Mouse (Mus musculus): Measurements from ENCODE around the gene Mmp11. TPM values are rescaled to one million over a fixed set of nuclear protein-coding genes. Genes with fewer than 3 reads are reported as not detected.

The Mmp11 gene
- polyA plus RNA-seq, 1 experiment from 2014 or later: 46.1 TPM

DNA sequence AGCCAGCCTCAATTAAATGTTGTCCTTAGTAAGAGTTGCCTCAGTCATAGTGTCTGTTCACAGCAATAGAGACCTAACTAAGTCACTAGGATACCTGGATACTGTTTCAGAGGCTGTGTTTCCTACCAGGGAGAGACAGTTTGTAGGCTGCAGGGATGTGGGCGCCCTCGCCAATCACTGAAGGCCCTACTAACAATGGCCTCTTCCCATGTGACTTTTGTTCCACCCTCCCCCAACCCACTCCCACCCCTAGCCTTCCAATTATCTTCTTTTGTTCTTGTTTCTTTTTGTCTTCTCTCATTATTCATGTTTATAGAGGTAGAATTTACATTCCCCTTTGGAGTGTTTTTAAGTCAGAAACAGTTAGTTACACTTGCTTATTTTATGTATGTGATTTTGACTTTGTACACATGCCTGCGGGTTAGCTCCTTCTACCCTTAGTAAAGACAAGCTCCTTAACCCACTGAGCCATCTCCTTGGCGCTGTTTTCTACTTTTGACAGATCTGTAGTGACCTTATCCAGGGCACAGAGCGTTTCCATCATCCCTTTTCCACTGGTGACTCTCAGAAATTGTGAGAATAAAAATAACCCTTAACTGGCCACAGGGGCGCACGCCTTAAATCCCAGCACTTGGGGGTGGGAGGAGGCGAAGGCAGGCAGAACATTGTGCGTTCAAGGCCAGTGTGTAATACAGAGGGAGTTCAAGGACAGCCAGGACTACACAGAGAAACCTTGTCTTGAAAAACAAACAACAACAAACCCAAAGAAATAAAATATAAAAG is 4.9 kb upstream of the Mmp11 start:
- H3K4me3 ChIP-seq (ENCODE audit: low read depth, low read length): no peak overlapping the region
- ATAC-seq (ENCODE audit: insufficient read depth, low FRiP score, low TSS enrichment): no peak

GRCm38 (mm10) chr10:75940520-75940919 is 4.2 kb upstream of the Mmp11 start, which contains the start of gene Gm867:
TSS of gene Gm867 (minus strand) at chr10:75940672.
- Histone ChIP-seq H3K27me3 (ENCODE audit: control insufficient read depth, insufficient read depth, low read length) (peaks cover 16% of the 10 kb centered on the region), H3K4me3 (ENCODE audit: low read depth, low read length) (no peak within 1 kb of the TSS), H3K36me3 (ENCODE audit: control insufficient read depth, insufficient read depth, low read length) (no peaks in the 10 kb centered on the region), H3K9me3 (ENCODE audit: control insufficient read depth, low read length) (no peaks in the 10 kb centered on the region), H3K4me2 (ENCODE audit: low read depth) (no peak within 1 kb of the TSS), H3K4me1 (ENCODE audit: control insufficient read depth, insufficient read depth, low read length) (peaks cover 8% of the 10 kb centered on the region; the same call in 1 of the 2 replicates), H3K27ac (ENCODE audit: low read depth, low read length) (no peak within 1 kb of the TSS), H3K9ac (ENCODE audit: low read length) (no peak within 1 kb of the TSS)
- ATAC-seq (ENCODE audit: insufficient read depth, low FRiP score, low TSS enrichment) (no peak), DNase-seq (ENCODE audit: low spot score) (no peak)
- WGBS: 87% methylated on average over 5 of the region's 5 CpGs

More for the DNA sequence above, 4.9 kb upstream of the Mmp11 start:
- WGBS: 65% methylated on average over 9 of the region's 9 CpGs
- Histone ChIP-seq H3K4me2 (ENCODE audit: low read depth) (no peak overlapping the region), H3K36me3 (ENCODE audit: control insufficient read depth, insufficient read depth, low read length) (no peaks in the 10 kb centered on the region), H3K27me3 (ENCODE audit: control insufficient read depth, insufficient read depth, low read length) (peaks cover 10% of the 10 kb centered on the region), H3K9me3 (ENCODE audit: control insufficient read depth, low read length) (no peaks in the 10 kb centered on the region), H3K9ac (ENCODE audit: low read length) (no peak overlapping the region), H3K27ac (ENCODE audit: low read depth, low read length) (no peak overlapping the region), H3K4me1 (ENCODE audit: control insufficient read depth, insufficient read depth, low read length) (peaks cover 6% of the 10 kb centered on the region; the same call in 1 of the 2 replicates)
- no peak for DNase-seq (ENCODE audit: low spot score)

GRCm38 (mm10) chr10:75939481-75940234 is 3.4 kb upstream of the Mmp11 start:
- peaks cover 12% of the 10 kb centered on the region; the same call in 1 of the 2 replicates for H3K4me1 ChIP-seq (ENCODE audit: control insufficient read depth, insufficient read depth, low read length)
- 43% methylated on average over 9 of the region's 9 CpGs for WGBS

GRCm38 (mm10) chr10:75937851-75938643 is 1.8 kb upstream of the Mmp11 start:
- Histone ChIP-seq H3K4me2 (ENCODE audit: low read depth) (no peak overlapping the region), H3K9ac (ENCODE audit: low read length) (no peak overlapping the region), H3K4me3 (ENCODE audit: low read depth, low read length) (no peak overlapping the region), H3K9me3 (ENCODE audit: control insufficient read depth, low read length) (no peaks in the 10 kb centered on the region), H3K36me3 (ENCODE audit: control insufficient read depth, insufficient read depth, low read length) (no peaks in the 10 kb centered on the region), H3K27ac (ENCODE audit: low read depth, low read length) (no peak overlapping the region), H3K4me1 (ENCODE audit: control insufficient read depth, insufficient read depth, low read length) (0 out of 2 replicates have a peak, but pooled peaks cover 6% of the 10 kb centered on the region), H3K27me3 (ENCODE audit: control insufficient read depth, insufficient read depth, low read length) (peaks cover 16% of the 10 kb centered on the region)
- no peak for ATAC-seq (ENCODE audit: insufficient read depth, low FRiP score, low TSS enrichment)
- 50% methylated on average over 10 of the region's 10 CpGs for WGBS
- no peak for DNase-seq (ENCODE audit: low spot score)

More at GRCm38 (mm10) chr10:75939481-75940234, 3.4 kb upstream of the Mmp11 start:
- H3K27me3 ChIP-seq (ENCODE audit: control insufficient read depth, insufficient read depth, low read length): peaks cover 16% of the 10 kb centered on the region
- no peak overlapping the region for H3K4me3 ChIP-seq (ENCODE audit: low read depth, low read length)
- DNase-seq (ENCODE audit: low spot score) (no peak), ATAC-seq (ENCODE audit: insufficient read depth, low FRiP score, low TSS enrichment) (no peak)
- H3K9ac ChIP-seq (ENCODE audit: low read length): no peak overlapping the region
- H3K9me3 ChIP-seq (ENCODE audit: control insufficient read depth, low read length): no peaks in the 10 kb centered on the region
- no peak overlapping the region for H3K27ac ChIP-seq (ENCODE audit: low read depth, low read length)
- no peaks in the 10 kb centered on the region for H3K36me3 ChIP-seq (ENCODE audit: control insufficient read depth, insufficient read depth, low read length)
- H3K4me2 ChIP-seq (ENCODE audit: low read depth): no peak overlapping the region

DNA sequence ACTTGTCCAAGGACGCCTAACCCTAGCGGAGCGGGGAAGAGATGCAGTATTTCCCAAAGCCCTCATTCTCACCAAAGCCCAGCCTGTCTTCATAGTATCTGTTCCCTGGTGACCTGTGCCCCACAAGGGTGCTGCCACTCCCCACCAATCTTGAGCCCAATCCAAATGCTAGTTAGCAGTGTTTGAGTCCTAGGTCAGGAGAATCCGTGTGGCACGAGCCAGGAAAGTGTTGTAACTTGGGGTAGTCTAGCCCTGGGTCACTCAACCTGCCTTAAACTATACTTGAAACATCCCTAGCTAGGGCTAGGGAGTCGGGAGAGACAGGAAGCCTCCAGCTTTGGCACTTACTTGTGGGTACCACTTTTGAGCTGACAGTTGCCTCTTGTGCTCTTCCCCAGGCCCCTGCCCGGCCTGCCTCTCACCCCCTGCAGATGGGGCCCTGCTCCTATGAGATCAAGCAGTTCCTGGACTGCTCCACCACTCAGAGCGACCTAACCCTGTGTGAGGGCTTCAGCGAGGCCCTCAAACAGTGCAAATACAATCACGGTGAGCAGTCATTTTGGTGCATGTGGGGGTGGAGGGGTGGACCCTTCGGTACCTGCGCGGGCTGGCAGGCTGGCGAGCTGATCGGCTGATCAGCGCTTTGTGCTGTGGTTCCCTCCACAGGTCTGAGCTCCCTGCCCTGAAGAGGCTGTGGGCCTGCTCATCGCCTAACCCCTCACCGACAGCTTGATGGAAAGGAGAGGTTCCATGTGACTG is 792 bp upstream of the Mmp11 start:
- Histone ChIP-seq H3K27ac (ENCODE audit: low read depth, low read length) (no peak overlapping the region), H3K9ac (ENCODE audit: low read length) (no peak overlapping the region), H3K4me2 (ENCODE audit: low read depth) (no peak overlapping the region), H3K4me1 (ENCODE audit: control insufficient read depth, insufficient read depth, low read length) (peaks cover 12% of the 10 kb centered on the region), H3K4me3 (ENCODE audit: low read depth, low read length) (no peak overlapping the region), H3K9me3 (ENCODE audit: control insufficient read depth, low read length) (no peaks in the 10 kb centered on the region), H3K27me3 (ENCODE audit: control insufficient read depth, insufficient read depth, low read length) (peaks cover 16% of the 10 kb centered on the region), H3K36me3 (ENCODE audit: control insufficient read depth, insufficient read depth, low read length) (no peaks in the 10 kb centered on the region)
- ATAC-seq (ENCODE audit: insufficient read depth, low FRiP score, low TSS enrichment) (no peak), DNase-seq (ENCODE audit: low spot score) (no peak)
- WGBS: 30% methylated on average over 18 of the region's 18 CpGs

- peaks cover 17% of the 10 kb centered on the region for H3K4me1 ChIP-seq (ENCODE audit: control insufficient read depth, insufficient read depth, low read length)
- DNase-seq (ENCODE audit: low spot score): no peak
Observed at GRCm38 (mm10) chr10:75934991-75935390, 1.3 kb downstream of the Mmp11 start.

DNA sequence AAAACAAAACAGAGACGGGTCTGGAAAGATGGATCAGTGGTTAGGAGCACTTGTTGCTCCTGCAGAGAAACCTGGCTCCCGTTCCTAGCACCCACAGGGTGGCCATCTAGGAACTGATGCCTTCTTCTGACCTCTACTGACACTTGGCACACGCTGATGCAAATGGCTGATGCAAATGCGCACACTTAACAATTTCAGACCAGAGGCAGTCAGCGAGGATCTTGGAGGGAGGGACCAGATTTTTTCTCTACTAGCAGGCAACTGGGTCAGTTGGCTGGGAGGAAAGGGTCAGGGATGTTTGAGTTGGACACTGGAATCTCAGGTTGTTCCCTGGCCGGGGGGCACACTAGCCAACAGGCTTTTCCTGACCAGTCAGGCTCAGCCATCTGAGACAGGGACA is 3.4 kb downstream of the Mmp11 start, which contains the start of gene Chchd10:
TSS of gene Chchd10 (plus strand) at position 240 of the 400 bp plus-strand sequence.
- Histone ChIP-seq H3K9me3 (ENCODE audit: control insufficient read depth, low read length) (no peaks in the 10 kb centered on the region), H3K9ac (ENCODE audit: low read length) (peak within 1 kb of the TSS; percentile 79), H3K4me1 (ENCODE audit: control insufficient read depth, insufficient read depth, low read length) (peaks cover 17% of the 10 kb centered on the region), H3K4me3 (ENCODE audit: low read depth, low read length) (peak within 1 kb of the TSS; percentile 45), H3K36me3 (ENCODE audit: control insufficient read depth, insufficient read depth, low read length) (no peaks in the 10 kb centered on the region), H3K4me2 (ENCODE audit: low read depth) (peak within 1 kb of the TSS; percentile 89), H3K27ac (ENCODE audit: low read depth, low read length) (no peak within 1 kb of the TSS), H3K27me3 (ENCODE audit: control insufficient read depth, insufficient read depth, low read length) (peaks cover 25% of the 10 kb centered on the region)
- ATAC-seq (ENCODE audit: insufficient read depth, low FRiP score, low TSS enrichment): no peak
- WGBS: 27% methylated on average over 6 of the region's 6 CpGs
- no peak for DNase-seq (ENCODE audit: low spot score)

More at GRCm38 (mm10) chr10:75934991-75935390, 1.3 kb downstream of the Mmp11 start:
- 58% methylated on average over 1 of the region's 1 CpGs for WGBS
- peaks cover 25% of the 10 kb centered on the region for H3K27me3 ChIP-seq (ENCODE audit: control insufficient read depth, insufficient read depth, low read length)
- H3K4me2 ChIP-seq (ENCODE audit: low read depth): peak overlapping the region; percentile 97
- no peak overlapping the region for H3K9ac ChIP-seq (ENCODE audit: low read length)
- H3K4me3 ChIP-seq (ENCODE audit: low read depth, low read length): peak overlapping the region; percentile 48
- no peak overlapping the region for H3K27ac ChIP-seq (ENCODE audit: low read depth, low read length)
- no peaks in the 10 kb centered on the region for H3K9me3 ChIP-seq (ENCODE audit: control insufficient read depth, low read length)
- H3K36me3 ChIP-seq (ENCODE audit: control insufficient read depth, insufficient read depth, low read length): no peaks in the 10 kb centered on the region
- ATAC-seq (ENCODE audit: insufficient read depth, low FRiP score, low TSS enrichment): no peak

Measured in neural tube, embryonic 11.5 days (tissue).